Mouse (Mus musculus) CH12.LX (cell line): ENCODE measurements at regions not wholly inside any gene's neighbourhood (a gene's known extent, or its start where the extent isn't known, plus 50 kb on each side); places are given as distances from the start of the nearest gene placed in this dataset.

Experiments
- DNase-seq: peaks from one replicate; pipeline ENCODE4 v3.0.0-alpha.2; 2013; ENCODE audit errors: extremely low read depth
- H3K27ac ChIP-seq: 2 replicates; pipeline ENCODE4 v1.5.1; 2012; ENCODE audit warnings: low read depth, mild to moderate bottlenecking, control low read depth, moderate library complexity; ENCODE audit not compliant: insufficient read depth
- H3K27me3 ChIP-seq: replicated peaks from 2 replicates; pipeline ENCODE3; 2012; ENCODE audit warnings: inconsistent platforms
- H3K36me3 ChIP-seq, 2 experiments: replicated peaks in 1 of 2; 2 replicates each; pipeline versions ENCODE3 to v1.6.1; 2012; ENCODE audit warnings: inconsistent platforms in 1 of 2, low read length in 1 of 2, mild to moderate bottlenecking in 1 of 2, mixed read lengths in 1 of 2, moderate library complexity in 1 of 2; ENCODE audit not compliant: control insufficient read depth in 1 of 2, insufficient read depth in 1 of 2
- H3K4me1 ChIP-seq, 2 experiments: 2 replicates each; pipeline ENCODE4 v1.6.1; 2012; ENCODE audit warnings: inconsistent platforms in 1 of 2, moderate library complexity in 1 of 2; ENCODE audit not compliant: insufficient read depth in 2 of 2, control insufficient read depth in 1 of 2
- H3K4me2 ChIP-seq: 2 replicates; pipeline ENCODE4 v1.6.1; 2012; ENCODE audit warnings: low read depth, mild to moderate bottlenecking, control low read depth; ENCODE audit not compliant: poor library complexity, insufficient read depth, severe bottlenecking
- H3K4me3 ChIP-seq, 3 experiments: fragments of 150-350 bp in 1 of 3; sonication (generic) in 1 of 3; replicated peaks in 1 of 3; 2 replicates each; pipeline versions ENCODE3 to v1.5.1; 2011 to 2012; ENCODE audit warnings: low read depth in 2 of 3, low read length in 2 of 3, mild to moderate bottlenecking in 2 of 3, moderate library complexity in 2 of 3, control low read depth in 1 of 3, improper control_type of control experiment in 1 of 3, inconsistent platforms in 1 of 3, mixed read lengths in 1 of 3; ENCODE audit not compliant: poor library complexity in 1 of 3
- H3K79me2 ChIP-seq: replicated peaks from 2 replicates; pipeline ENCODE4 v1.6.1; 2012; ENCODE audit warnings: mild to moderate bottlenecking, moderate library complexity; ENCODE audit not compliant: control insufficient read depth, poor library complexity, insufficient read depth, severe bottlenecking; ENCODE audit errors: extremely low read depth
- H3K9ac ChIP-seq: 2 replicates; pipeline ENCODE4 v1.6.1; 2012; ENCODE audit warnings: low read depth, mild to moderate bottlenecking, control low read depth, moderate library complexity; ENCODE audit not compliant: insufficient read depth
- H3K9me3 ChIP-seq: replicated peaks from 2 replicates; pipeline ENCODE3; 2012; ENCODE audit warnings: low read length, inconsistent platforms, mixed read lengths
- BHLHE40 ChIP-seq: IDR thresholded peaks from 2 replicates; pipeline ENCODE4 v1.6.1; 2011; ENCODE audit warnings: mild to moderate bottlenecking, low read depth, low read length, improper control_type of control experiment
- CHD2 ChIP-seq: IDR thresholded peaks from 2 replicates; pipeline ENCODE4 v1.6.1; 2011; ENCODE audit warnings: low read length, improper control_type of control experiment
- EP300 ChIP-seq: IDR thresholded peaks from 2 replicates; pipeline ENCODE4 v1.6.1; 2011; ENCODE audit warnings: low read length, improper control_type of control experiment
- ETS1 ChIP-seq: conservative IDR thresholded peaks from 2 replicates; pipeline ENCODE4 v1.6.1; 2012; ENCODE audit warnings: low read depth, mild to moderate bottlenecking, inconsistent platforms, low read length, improper control_type of control experiment, moderate library complexity
- GABPA ChIP-seq: IDR thresholded peaks from 2 replicates; pipeline ENCODE4 v1.6.1; 2012; ENCODE audit warnings: low read depth, low read length, improper control_type of control experiment, inconsistent platforms; ENCODE audit not compliant: insufficient replicate concordance
- HCFC1 ChIP-seq: IDR thresholded peaks from 2 replicates; pipeline ENCODE4 v1.6.1; 2012; ENCODE audit warnings: low read depth, mild to moderate bottlenecking, inconsistent platforms, low read length, improper control_type of control experiment
- JUN ChIP-seq: IDR thresholded peaks from 2 replicates; pipeline ENCODE4 v1.6.1; 2011; ENCODE audit warnings: low read depth, mild to moderate bottlenecking, low read length, improper control_type of control experiment, moderate library complexity; ENCODE audit not compliant: insufficient read depth
- JUND ChIP-seq: conservative IDR thresholded peaks from 2 replicates; pipeline ENCODE4 v1.6.1; 2011; ENCODE audit warnings: low read depth, low read length, improper control_type of control experiment
- KAT2A ChIP-seq: IDR thresholded peaks from 2 replicates; pipeline ENCODE4 v1.6.1; 2012; ENCODE audit warnings: low read length, improper control_type of control experiment, inconsistent platforms; ENCODE audit not compliant: insufficient replicate concordance
- MAFK ChIP-seq: IDR thresholded peaks from 2 replicates; pipeline ENCODE4 v1.6.1; 2011; ENCODE audit warnings: low read length, improper control_type of control experiment; ENCODE audit not compliant: insufficient replicate concordance
- MAX ChIP-seq: IDR thresholded peaks from 2 replicates; pipeline ENCODE4 v1.6.1; 2011; ENCODE audit warnings: low read length, improper control_type of control experiment
- MAZ ChIP-seq: IDR thresholded peaks from 2 replicates; pipeline ENCODE4 v1.6.1; 2012; ENCODE audit warnings: low read depth, mild to moderate bottlenecking, inconsistent platforms, low read length, improper control_type of control experiment, moderate library complexity
- MEF2A ChIP-seq: IDR thresholded peaks from 2 replicates; pipeline ENCODE4 v1.6.1; 2014; ENCODE audit warnings: low read depth, mild to moderate bottlenecking, inconsistent platforms, low read length, improper control_type of control experiment, borderline replicate concordance
- MYC ChIP-seq: IDR thresholded peaks from 2 replicates; pipeline ENCODE4 v1.6.1; 2011; ENCODE audit warnings: low read depth, mild to moderate bottlenecking, improper control_type of control experiment, low read length
- NELFE ChIP-seq: IDR thresholded peaks from 2 replicates; pipeline ENCODE4 v1.6.1; 2011; ENCODE audit warnings: low read depth, low read length, improper control_type of control experiment
- NRF1 ChIP-seq: IDR thresholded peaks from 2 replicates; pipeline ENCODE4 v1.6.1; 2014; ENCODE audit warnings: low read depth, mild to moderate bottlenecking, inconsistent platforms, low read length, improper control_type of control experiment, moderate library complexity
- POLR2AphosphoS2 ChIP-seq: IDR thresholded peaks from 2 replicates; pipeline ENCODE4 v1.6.1; 2011; ENCODE audit warnings: low read depth, low read length, improper control_type of control experiment
- RAD21 ChIP-seq: IDR thresholded peaks from 2 replicates; pipeline ENCODE4 v1.6.1; 2011; ENCODE audit warnings: low read depth, mild to moderate bottlenecking, low read length, improper control_type of control experiment, moderate library complexity
- RCOR1 ChIP-seq: conservative IDR thresholded peaks from 2 replicates; pipeline ENCODE4 v1.6.1; 2012; ENCODE audit warnings: low read depth, mild to moderate bottlenecking, inconsistent platforms, low read length, improper control_type of control experiment
- SIN3A ChIP-seq: IDR thresholded peaks from 2 replicates; pipeline ENCODE4 v1.6.1; 2012; ENCODE audit warnings: low read length, improper control_type of control experiment, inconsistent platforms
- SMC3 ChIP-seq: IDR thresholded peaks from 2 replicates; pipeline ENCODE4 v1.6.1; 2011; ENCODE audit warnings: low read depth, low read length, improper control_type of control experiment
- TBP ChIP-seq: conservative IDR thresholded peaks from 2 replicates; pipeline ENCODE4 v1.6.1; 2011; ENCODE audit warnings: low read depth, low read length, improper control_type of control experiment
- ZC3H11A ChIP-seq: IDR thresholded peaks from 2 replicates; pipeline ENCODE4 v1.6.1; 2012; ENCODE audit warnings: low read depth, mild to moderate bottlenecking, inconsistent platforms, low read length, improper control_type of control experiment
- ZKSCAN1 ChIP-seq: IDR thresholded peaks from 2 replicates; pipeline ENCODE4 v1.6.1; 2012; ENCODE audit warnings: low read depth, inconsistent platforms, low read length, improper control_type of control experiment, borderline replicate concordance
- ZMIZ1 ChIP-seq: IDR thresholded peaks from 2 replicates; pipeline ENCODE4 v1.6.1; 2012; ENCODE audit warnings: low read depth, mild to moderate bottlenecking, inconsistent platforms, low read length, improper control_type of control experiment
- ZNF384 ChIP-seq: IDR thresholded peaks from 2 replicates; pipeline ENCODE4 v1.6.1; 2012; ENCODE audit warnings: low read depth, low read length, improper control_type of control experiment, inconsistent platforms
- dilution Hi-C: fragments of 300-500 bp; cut with MboI; formaldehyde crosslinking; loops from 2 replicates; pipeline ENCODE4 v1.14.3; 2020; ENCODE audit warnings: low sequenced_read_pairs; ENCODE audit not compliant: extremely low pct_unique_long_range_greater_than_20kb, extremely low pct_ligation_motif_present
- in situ Hi-C: fragments of 300-500 bp; cut with MboI; formaldehyde crosslinking; loops from 3 replicates; pipeline ENCODE4 v1.14.3; 2019; ENCODE audit warnings: low sequenced_read_pairs, low pct_ligation_motif_present, low pct_unique_long_range_greater_than_20kb, mixed read lengths

DNA sequence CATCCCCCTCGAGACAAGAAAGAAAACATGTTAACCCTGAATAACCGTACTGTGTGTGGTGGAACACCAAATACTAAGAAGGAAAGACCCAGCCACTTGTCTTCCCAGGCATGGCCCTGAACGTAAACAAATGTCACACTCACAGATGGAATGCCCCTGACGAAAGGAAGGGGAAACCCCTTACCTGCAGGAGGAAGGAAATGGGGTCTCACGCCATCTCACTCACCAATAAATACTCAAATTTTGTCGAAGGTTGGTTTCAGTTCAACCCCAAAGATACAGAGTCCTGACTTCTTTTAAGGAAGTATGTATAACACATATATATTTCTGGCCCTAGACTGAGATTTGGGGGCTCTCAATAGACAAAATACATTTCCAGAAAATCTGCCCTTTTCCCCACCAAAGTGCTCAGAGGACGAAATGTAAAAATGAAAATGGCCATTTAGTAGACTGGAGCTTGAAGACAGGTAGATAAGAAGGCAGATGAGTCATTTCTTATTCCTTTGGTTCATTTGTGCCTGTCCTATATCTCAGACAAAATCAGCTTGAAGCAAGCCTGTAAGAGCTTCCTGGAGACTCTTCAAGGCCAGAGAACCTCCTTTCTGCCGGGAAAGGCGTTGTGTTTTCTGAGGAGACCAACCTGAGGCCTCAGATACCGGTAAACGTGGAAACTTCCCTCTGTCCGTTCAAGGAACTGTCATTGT is 114.1 kb downstream of the Cd83 start (continued):
- TF ChIP-seq HCFC1 (no peak; the same call in 1 of the 2 replicates), GABPA (no peak), SMC3 (no peak), MAX (peak; percentile 54), POLR2AphosphoS2 (no peak), TBP (peak; percentile 60; the same call in 1 of the 2 replicates), SIN3A (no peak), KAT2A (no peak), NRF1 (no peak), NELFE (no peak), MAZ (0 out of 2 replicates have a peak, but pooled peaks have one; percentile 32), RCOR1 (no peak), CHD2 (0 out of 2 replicates have a peak, but pooled peaks have one; percentile 31), MEF2A (0 out of 2 replicates have a peak, but pooled peaks have one; percentile 59), ZNF384 (no peak), EP300 (peak; percentile 80)
- TF ChIP-seq, all 38 proteins: peak for 14

DNA sequence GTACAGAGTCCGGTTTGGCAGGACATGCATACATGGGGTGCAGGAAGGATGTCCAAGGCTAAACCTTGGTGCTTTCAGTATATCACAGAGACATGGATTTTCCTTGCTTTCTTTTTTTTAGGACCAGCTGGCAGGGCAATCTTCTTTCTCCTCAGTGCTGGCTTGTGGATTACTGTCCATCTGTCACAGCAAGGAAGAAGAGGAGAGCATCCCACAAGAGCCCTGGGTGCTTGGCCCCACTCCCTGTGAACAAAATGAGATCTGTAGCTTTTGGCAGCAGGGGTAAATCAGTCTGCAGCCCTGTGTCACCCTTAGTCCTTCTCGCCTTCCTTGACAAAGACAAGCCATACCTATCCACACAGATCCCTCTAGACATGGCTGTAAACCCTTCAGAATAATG is 115.5 kb downstream of the Cd83 start:
- Histone ChIP-seq H3K9ac (no peak overlapping the region), H3K4me1 (peaks cover 23 to 51% of the 10 kb centered on the region in 2 experiments), H3K4me2 (no peak overlapping the region), H3K79me2 (no peaks in the 10 kb centered on the region), H3K36me3 (no peaks in the 10 kb centered on the region), H3K27me3 (no peaks in the 10 kb centered on the region), H3K9me3 (peaks cover 3% of the 10 kb centered on the region), H3K4me3 (peak overlapping the region in 1 of 3 experiments; percentile 23), H3K27ac (peak overlapping the region; percentile 29; the same call in 1 of the 2 replicates)
- TF ChIP-seq RAD21 (no peak), SIN3A (no peak), MAFK (no peak), ZKSCAN1 (no peak), ZC3H11A (no peak), ZMIZ1 (no peak), JUN (no peak), BHLHE40 (no peak), NELFE (no peak), MEF2A (no peak), RCOR1 (no peak), ETS1 (no peak), MYC (no peak), NRF1 (no peak), JUND (no peak)
- DNase-seq, result no peak
- dilution Hi-C loops (no loop called here), in situ Hi-C loops (no loop called here)
